Mouse (Mus musculus): ENCODE data around the gene Cd81. TPM values are rescaled to one million over a fixed set of nuclear protein-coding genes. Genes with fewer than 3 reads are reported as not detected.

The Cd81 gene
- 100 to 1,000 TPM; 398 to 441 TPM for total RNA-seq (2021)

- DNase-seq, result peak; percentile 95
- intact Hi-C loops (cut with DNase I), result loop anchor here (1.0 kb wide), 1 partner anchor 44 kb away; no protein-coding TSS in a partner anchor
Measured at GRCm38 (mm10) chr7:143052626-143053007, at the start of gene Cd81. Gene Cd81, plus strand, starts transcription at chr7:143052739.

GRCm38 (mm10) chr7:143004727-143005343 is 47.7 kb upstream of the Cd81 start, which contains the start of gene Tspan32:
Gene Tspan32, plus strand, starts transcription at chr7:143005046.
- intact Hi-C loops (cut with DNase I), result loop anchor here (5.0 kb wide), 1 partner anchor 462 kb away; no protein-coding TSS in a partner anchor
- no peak for DNase-seq

GRCm38 (mm10) chr7:143005344-143006096 is 47.0 kb upstream of the Cd81 start:
- intact Hi-C loops (cut with DNase I), result loop anchor here (2.0 to 5.0 kb wide), 2 partner anchors 111 to 462 kb away; no protein-coding TSS in a partner anchor
- DNase-seq, result no peak

- intact Hi-C loops (cut with DNase I), result loop anchor here (2.0 to 5.0 kb wide), 2 partner anchors 111 to 461 kb away; no protein-coding TSS in a partner anchor
- no peak for DNase-seq
Measured at GRCm38 (mm10) chr7:143006097-143006755, 46.3 kb upstream of the Cd81 start.

GRCm38 (mm10) chr7:143006756-143007598 is 45.6 kb upstream of the Cd81 start:
- intact Hi-C loops (cut with DNase I), result loop anchor here (2.0 to 5.0 kb wide), 2 partner anchors 112 to 460 kb away; no protein-coding TSS in a partner anchor

GRCm38 (mm10) chr7:143007599-143008369 is 44.8 kb upstream of the Cd81 start:
- peak; percentile 97 to 98 for DNase-seq
- intact Hi-C loops (cut with DNase I), result loop anchor here (1.0 to 5.0 kb wide), 7 partner anchors 35 to 460 kb away; partner anchors contain the start of gene Tssc4

More at GRCm38 (mm10) chr7:143006756-143007598, 45.6 kb upstream of the Cd81 start:
- no peak for DNase-seq

- intact Hi-C loops (cut with DNase I), result loop anchor here (1.0 to 5.0 kb wide), 6 partner anchors 34 to 459 kb away; partner anchors contain the start of gene Tssc4
- peak in 1 of 2 experiments; percentile 61 for DNase-seq
Measured at GRCm38 (mm10) chr7:143008370-143008926, 44.1 kb upstream of the Cd81 start.

- intact Hi-C loops (cut with DNase I), result loop anchor here (1.0 to 5.0 kb wide), 6 partner anchors 34 to 458 kb away; partner anchors contain the start of gene Tssc4
- DNase-seq, result peak in 1 of 2 experiments; percentile 56
Measured at GRCm38 (mm10) chr7:143008996-143009665, 43.4 kb upstream of the Cd81 start.

- DNase-seq, result no peak
- intact Hi-C loops (cut with DNase I), result loop anchor here (2.0 to 5.0 kb wide), 3 partner anchors 33 to 457 kb away; no protein-coding TSS in a partner anchor
Measured at GRCm38 (mm10) chr7:143009996-143010395, 42.5 kb upstream of the Cd81 start.

GRCm38 (mm10) chr7:143011226-143011625 is 41.3 kb upstream of the Cd81 start:
- intact Hi-C loops (cut with DNase I), result no loop called here
- no peak for DNase-seq

GRCm38 (mm10) chr7:143012230-143012875 is 40.2 kb upstream of the Cd81 start:
- intact Hi-C loops (cut with DNase I), result no loop called here
- no peak for DNase-seq

- intact Hi-C loops (cut with DNase I), result no loop called here
Measured at GRCm38 (mm10) chr7:143013420-143014178, 38.9 kb upstream of the Cd81 start.

GRCm38 (mm10) chr7:143014862-143015659 is 37.5 kb upstream of the Cd81 start:
- intact Hi-C loops (cut with DNase I), result no loop called here
- DNase-seq, result peak in 1 of 2 experiments; percentile 38

More at GRCm38 (mm10) chr7:143013420-143014178, 38.9 kb upstream of the Cd81 start:
- peak; percentile 78 to 80 for DNase-seq

GRCm38 (mm10) chr7:143015755-143016423 is 36.6 kb upstream of the Cd81 start:
- intact Hi-C loops (cut with DNase I), result no loop called here
- peak; percentile 81 to 85 for DNase-seq

- DNase-seq, result no peak
- intact Hi-C loops (cut with DNase I), result no loop called here
Measured at GRCm38 (mm10) chr7:143016424-143017142, 36.0 kb upstream of the Cd81 start.

Measured in heart, postnatal 36 days (tissue).